Comparison of ENCODE assay signal across 9 mouse cellular contexts in genomic region chr10:24298260-24299244, GRCm38 (mm10).
A peak's percentile ranks its signal among the peaks of the same experiment; 100 is the strongest.
DNase-seq lines count a peak whose midpoint lies in the region; ATAC-seq and TF ChIP-seq lines count a peak whose summit lies in the region.
"Had no signal": no experiment of that assay in that cellular context is flagged by ENCODE, and none has a peak within 500 bp of the region (broad histone marks: within the 10 kb centered on the region; RNA-seq: fewer than 3 reads in every experiment).

No protein-coding gene starts in this region.

- H3K27me3 ChIP-seq in embryonic facial prominence, embryonic 11.5 days (ENCODE audit: control insufficient read depth, insufficient read depth, low read length): no peaks in the 10 kb centered on the region
- H3K27me3 ChIP-seq in lung, embryonic 14.5 days (ENCODE audit: insufficient read depth, low read length): no peaks in the 10 kb centered on the region
- H3K27me3 ChIP-seq: limb, embryonic 15.5 days had no signal

- no peak overlapping the region for H3K9ac ChIP-seq in ES-E14 (ENCODE audit: insufficient read depth, low read depth, low read length, poor library complexity, severe bottlenecking)
- H3K9ac ChIP-seq in embryonic facial prominence, embryonic 11.5 days (replicated peaks; ENCODE audit: low read length): no peak overlapping the region
- H3K9ac ChIP-seq in lung, embryonic 14.5 days: no peak overlapping the region
- H3K9ac ChIP-seq: limb, embryonic 15.5 days had no signal

- in situ Hi-C loops in ES-E14 (cut with MboI; ENCODE audit: low sequenced_read_pairs in 2 of 2, unreplicated experiment in 2 of 2): loop anchor here in 1 of 2 experiments (5.0 kb wide), 1 partner anchor 116 kb away; no protein-coding TSS in a partner anchor

- ATAC-seq in embryonic facial prominence, embryonic 11.5 days (replicated peaks; ENCODE audit: insufficient number of reproducible peaks, low FRiP score, low TSS enrichment, low read depth): peak; percentile 39; the same call in 1 of the 2 replicates
- ATAC-seq in lung, embryonic 14.5 days (ENCODE audit: insufficient read depth): peak; percentile 38

- WGBS in embryonic facial prominence, embryonic 11.5 days: 43% methylated on average over 2 of the region's 2 CpGs
- 45% methylated on average over 2 of the region's 2 CpGs for WGBS in lung, embryonic 14.5 days

- TF ChIP-seq CTCF in lung, embryonic 14.5 days (IDR thresholded peaks at IDR 0.05; ENCODE audit: low read depth): peak; percentile 96

- no peak overlapping the region for H3K4me2 ChIP-seq in embryonic facial prominence, embryonic 11.5 days (ENCODE audit: low read depth, low read length)
- no peak overlapping the region for H3K4me2 ChIP-seq in lung, embryonic 14.5 days
- H3K4me2 ChIP-seq: limb, embryonic 15.5 days had no signal

- no peaks in the 10 kb centered on the region for H3K9me3 ChIP-seq in ES-E14 (ENCODE audit: control insufficient read depth, insufficient read depth, low read depth, low read length)
- H3K9me3 ChIP-seq in embryonic facial prominence, embryonic 11.5 days (replicated peaks; ENCODE audit: control insufficient read depth, low read length): no peaks in the 10 kb centered on the region
- H3K9me3 ChIP-seq in lung, embryonic 14.5 days (ENCODE audit: low read depth, low read length): no peaks in the 10 kb centered on the region
- H3K9me3 ChIP-seq: limb, embryonic 15.5 days had no signal

- no peak overlapping the region for H3K27ac ChIP-seq in ES-E14 (ENCODE audit: insufficient read depth, low read depth, low read length, poor library complexity, severe bottlenecking)
- H3K27ac ChIP-seq in embryonic facial prominence, embryonic 11.5 days (replicated peaks; ENCODE audit: low read depth, low read length): no peak overlapping the region
- no peak overlapping the region for H3K27ac ChIP-seq in lung, embryonic 14.5 days (ENCODE audit: low read depth)
- H3K27ac ChIP-seq: limb, embryonic 15.5 days had no signal

- peak; percentile 56 for DNase-seq in ES-E14 (ENCODE audit: low read depth, low spot score)
- DNase-seq in adrenal gland, postnatal 14 days: peak; percentile 74
- peak; percentile 79 for DNase-seq in embryonic facial prominence, embryonic 11.5 days (ENCODE audit: low spot score)
- peak; percentile 73 for DNase-seq in heart, postnatal 4 days
- peak; percentile 74 to 81 for DNase-seq in kidney, postnatal 4 days
- DNase-seq in lung, embryonic 14.5 days: peak; percentile 90
- DNase-seq in ovary, postnatal 14 days (ENCODE audit: low spot score): peak; percentile 62
- no peak for DNase-seq in yolk sac, embryonic 10.5 days (ENCODE audit: low spot score)

- no peak overlapping the region for H3K4me3 ChIP-seq in ES-E14 (ENCODE audit: insufficient read depth in 1 of 2, low read depth in 1 of 2, low read length in 2 of 2, poor library complexity in 1 of 2, severe bottlenecking in 1 of 2)
- H3K4me3 ChIP-seq in embryonic facial prominence, embryonic 11.5 days (ENCODE audit: low read depth, low read length): no peak overlapping the region
- no peak overlapping the region for H3K4me3 ChIP-seq in lung, embryonic 14.5 days (ENCODE audit: low read depth, low read length)
- H3K4me3 ChIP-seq: limb, embryonic 15.5 days had no signal

- H3K4me1 ChIP-seq in ES-E14 (ENCODE audit: control insufficient read depth in 2 of 2, insufficient read depth in 2 of 2, low read length in 2 of 2, poor library complexity in 1 of 2): no peaks in the 10 kb centered on the region
- H3K4me1 ChIP-seq in embryonic facial prominence, embryonic 11.5 days (ENCODE audit: control insufficient read depth, insufficient read depth, low read length): no peaks in the 10 kb centered on the region
- no peaks in the 10 kb centered on the region for H3K4me1 ChIP-seq in lung, embryonic 14.5 days (ENCODE audit: insufficient read depth)

- H3K36me3 ChIP-seq in ES-E14 (ENCODE audit: control insufficient read depth, insufficient read depth, low read length, poor library complexity, severe bottlenecking): no peaks in the 10 kb centered on the region
- H3K36me3 ChIP-seq in embryonic facial prominence, embryonic 11.5 days (replicated peaks; ENCODE audit: control insufficient read depth, insufficient read depth, low read depth, low read length): no peaks in the 10 kb centered on the region
- H3K36me3 ChIP-seq in lung, embryonic 14.5 days (ENCODE audit: insufficient read depth): no peaks in the 10 kb centered on the region
- H3K36me3 ChIP-seq: limb, embryonic 15.5 days had no signal

TF ChIP-seq in ES-E14, 5 proteins besides CTCF, POLR2A, EP300 and RAD21:
- TF ChIP-seq ZC3H11A (IDR thresholded peaks at IDR 0.05; ENCODE audit: borderline replicate concordance, low read depth, low read length): 0 out of 2 replicates have a peak, but pooled peaks have one; percentile 40
- no peak for TF ChIP-seq ZNF384 (IDR thresholded peaks at IDR 0.05; ENCODE audit: low read depth, low read length)
TF ChIP-seq in ES-E14: peak in this region for 1.
